Mouse (Mus musculus): ENCODE results near the gene Zfp566.

Gene Zfp566

DNA sequence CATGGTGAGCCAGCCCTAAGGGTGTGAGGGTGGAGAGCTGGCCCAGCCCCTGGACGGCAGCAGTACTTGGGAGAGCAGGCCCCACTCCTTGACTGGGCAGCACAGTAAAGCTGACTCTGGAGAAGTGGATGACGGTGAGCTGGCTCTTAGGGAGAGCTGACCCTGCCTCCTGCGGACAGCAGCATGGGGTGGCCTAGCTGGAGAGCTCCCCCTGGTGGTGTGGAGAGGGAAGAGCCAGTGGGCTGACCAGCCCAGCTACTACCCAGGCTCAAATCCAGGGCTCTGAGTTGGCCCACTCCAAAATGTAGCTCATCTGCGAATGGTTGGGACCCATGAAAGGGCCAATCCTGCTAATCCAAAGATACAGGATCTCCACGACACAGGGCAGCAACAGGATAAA, 25.7 kb downstream of the Zfp566 start:
- in situ Hi-C loops (cut with MboI; ENCODE audit: low pct_unique_long_range_greater_than_20kb in 1 of 2, low sequenced_read_pairs in 2 of 2, unreplicated experiment in 1 of 2) = loop anchor here in 1 of 2 experiments (10.0 kb wide), 2 partner anchors 110 to 210 kb away; partner anchors contain the start of genes Zfp420, Zfp74 and Zfp940

DNA sequence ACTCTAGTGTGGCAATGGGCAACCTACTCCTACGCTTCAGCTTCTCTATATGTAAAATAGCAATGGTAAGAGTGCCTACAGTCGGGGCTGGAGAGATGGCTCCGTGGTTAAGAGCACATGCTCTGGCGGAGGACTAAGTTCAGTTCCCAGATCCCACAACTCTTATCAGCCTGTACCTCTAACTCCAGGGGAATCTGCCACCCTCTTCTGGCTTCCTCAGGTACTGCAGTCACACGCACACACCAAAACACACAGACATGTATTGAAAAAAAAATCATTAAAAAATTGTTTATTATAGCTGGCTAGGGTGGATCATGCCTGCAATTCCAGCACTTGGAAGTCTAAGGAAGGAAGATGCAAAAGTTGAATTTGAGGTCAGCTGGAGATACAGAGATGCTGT, 27.8 kb downstream of the Zfp566 start:
- in situ Hi-C loops (cut with MboI; ENCODE audit: low pct_unique_long_range_greater_than_20kb in 1 of 2, low sequenced_read_pairs in 2 of 2, unreplicated experiment in 1 of 2) = loop anchor here in 1 of 2 experiments (10.0 kb wide), 2 partner anchors 108 to 208 kb away; partner anchors contain the start of genes Zfp420, Zfp74 and Zfp940

DNA sequence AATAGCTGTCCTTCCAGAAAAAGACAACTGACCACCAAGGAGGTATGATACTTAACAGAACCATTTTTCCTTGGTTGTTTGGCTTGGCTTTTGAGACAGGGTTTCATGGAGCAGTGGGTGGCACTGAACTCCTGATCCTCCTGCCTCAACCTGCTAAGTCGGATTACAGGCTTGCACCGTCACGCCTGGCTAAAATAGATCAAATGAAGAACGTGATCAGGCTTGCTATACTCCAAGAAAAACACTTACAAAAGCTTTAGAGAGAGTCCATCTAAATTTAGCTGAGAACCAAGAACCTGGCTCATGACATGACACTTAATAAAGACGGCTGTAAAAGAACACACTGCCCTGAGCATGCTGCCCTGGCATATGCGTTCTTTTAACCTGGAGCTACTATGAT, 30.0 kb downstream of the Zfp566 start:
- in situ Hi-C loops (cut with MboI; ENCODE audit: low pct_unique_long_range_greater_than_20kb in 1 of 2, low sequenced_read_pairs in 2 of 2, unreplicated experiment in 1 of 2) = loop anchor here in 1 of 2 experiments (10.0 kb wide), 2 partner anchors 106 to 206 kb away; partner anchors contain the start of genes Zfp420, Zfp74 and Zfp940

DNA sequence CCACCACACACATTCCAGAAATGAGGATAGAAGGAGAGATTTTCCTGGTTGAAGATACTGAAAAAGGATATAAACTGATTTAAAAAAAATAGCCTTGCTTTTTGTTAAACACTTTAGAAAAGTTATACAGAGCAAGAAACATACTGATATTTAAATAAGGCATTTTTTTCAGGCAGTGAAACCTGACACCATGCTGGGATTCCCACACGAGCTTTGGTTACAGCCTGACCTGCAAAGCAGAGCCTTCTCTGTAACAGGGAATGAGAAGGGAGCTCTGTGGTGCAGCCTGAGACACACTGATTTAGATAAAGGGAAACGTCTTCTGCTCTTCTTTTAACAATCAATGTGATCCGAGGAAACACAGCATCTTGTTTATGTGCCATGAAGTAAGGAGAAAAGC, 36.7 kb downstream of the Zfp566 start:
- in situ Hi-C loops (cut with MboI; ENCODE audit: low pct_unique_long_range_greater_than_20kb in 1 of 2, low sequenced_read_pairs in 2 of 2, unreplicated experiment in 1 of 2) = no loop called here

DNA sequence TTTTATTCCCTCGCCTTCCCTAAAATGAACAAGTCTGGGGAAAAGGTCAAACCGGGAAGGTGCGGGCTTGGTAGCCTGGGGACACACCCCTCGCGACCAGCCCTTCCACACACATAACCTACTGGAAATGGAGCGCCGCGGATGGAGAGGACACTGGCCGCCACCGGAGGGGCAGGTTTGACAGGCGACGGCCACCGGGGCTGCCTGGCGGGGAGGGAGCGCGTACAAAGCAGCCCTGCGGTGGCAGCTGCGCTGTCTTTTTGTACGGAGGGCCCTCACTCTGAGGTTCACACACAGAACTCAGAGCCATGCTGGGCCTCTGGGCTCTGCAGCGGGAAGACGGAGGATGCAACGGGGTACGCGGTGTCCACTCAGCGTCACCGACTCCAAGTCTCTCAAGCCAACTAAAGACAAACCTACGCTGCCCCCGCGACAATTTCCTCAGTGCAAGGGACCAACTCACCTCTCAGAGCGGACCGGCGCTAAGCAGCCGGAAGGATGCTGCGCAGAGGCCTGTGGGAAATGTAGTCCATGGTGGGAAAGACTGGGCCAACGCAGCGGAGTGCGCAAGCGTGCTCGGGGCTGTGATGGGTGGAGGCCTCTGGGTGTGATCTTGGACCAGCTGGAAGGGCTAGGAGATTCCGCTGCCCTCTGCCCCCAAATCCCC, 39.3 kb downstream of the Zfp566 start, which contains the start of gene Zfp14:
Gene Zfp14 (minus strand): TSS at position 499 of the 667 bp plus-strand sequence.
- in situ Hi-C loops (cut with MboI; ENCODE audit: low pct_unique_long_range_greater_than_20kb in 1 of 2, low sequenced_read_pairs in 2 of 2, unreplicated experiment in 1 of 2) = no loop called here

DNA sequence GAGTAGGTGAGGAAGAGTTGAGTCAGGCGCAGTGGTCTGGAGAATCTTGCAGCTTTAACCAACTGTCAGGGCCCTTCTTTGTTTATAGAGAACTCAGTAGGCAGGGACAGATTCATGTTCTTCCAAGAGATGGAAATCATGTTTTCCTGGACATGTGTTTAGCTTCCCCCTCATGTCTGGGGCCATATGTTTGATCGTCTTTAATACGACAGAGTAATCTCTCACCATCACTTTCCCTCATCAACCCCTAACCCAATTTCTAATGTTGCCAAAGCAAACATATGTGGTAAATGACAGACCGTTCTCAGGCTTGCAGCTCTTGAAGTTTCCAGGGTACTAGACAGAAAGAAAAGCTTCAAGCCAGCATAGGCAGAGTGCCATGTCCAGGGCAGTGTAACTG, 42.2 kb downstream of the Zfp566 start:
- in situ Hi-C loops (cut with MboI; ENCODE audit: low pct_unique_long_range_greater_than_20kb in 1 of 2, low sequenced_read_pairs in 2 of 2, unreplicated experiment in 1 of 2) = no loop called here

DNA sequence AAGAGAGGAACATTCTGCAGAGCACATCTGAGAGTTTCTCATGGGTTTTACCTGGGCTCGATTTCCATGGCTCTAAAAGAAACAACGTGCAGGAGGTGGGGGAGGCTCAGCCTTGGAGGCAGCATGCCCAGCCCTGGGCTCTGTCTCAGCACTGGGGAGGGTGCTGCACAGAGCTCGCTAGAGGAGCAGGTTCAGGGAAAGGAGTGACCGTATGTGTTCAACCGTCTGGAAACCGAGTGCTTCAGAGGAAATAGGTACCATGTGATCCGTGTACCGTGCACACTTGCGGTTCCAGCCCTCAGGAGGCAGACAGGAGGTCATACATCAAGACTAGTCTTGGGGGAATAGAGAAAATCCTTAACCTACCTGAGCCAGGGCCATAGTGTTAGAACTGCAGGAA, 46.0 kb downstream of the Zfp566 start:
- in situ Hi-C loops (cut with MboI; ENCODE audit: low pct_unique_long_range_greater_than_20kb in 1 of 2, low sequenced_read_pairs in 2 of 2, unreplicated experiment in 1 of 2) = no loop called here

DNA sequence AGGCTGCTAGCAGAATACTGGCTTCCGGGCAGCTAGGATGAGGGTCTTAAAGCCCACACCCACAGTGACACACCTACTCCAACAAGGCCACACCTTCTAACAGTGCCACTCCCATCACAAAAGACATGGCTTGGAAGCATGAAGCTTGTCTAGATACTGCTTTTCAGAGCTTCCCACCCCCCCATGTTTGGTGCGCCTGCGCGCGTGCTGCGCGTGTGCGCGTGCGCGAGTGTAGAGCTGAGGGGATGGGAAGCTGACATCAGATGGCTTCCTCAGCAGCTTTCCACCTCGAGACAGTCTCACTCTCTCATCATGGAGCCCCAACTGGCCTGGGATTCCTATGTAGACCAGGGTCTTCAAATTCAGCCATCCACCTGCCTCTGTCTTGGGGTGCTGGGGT, 56.0 kb downstream of the Zfp566 start:
- in situ Hi-C loops (cut with MboI; ENCODE audit: low pct_unique_long_range_greater_than_20kb in 1 of 2, low sequenced_read_pairs in 2 of 2, unreplicated experiment in 1 of 2) = no loop called here

DNA sequence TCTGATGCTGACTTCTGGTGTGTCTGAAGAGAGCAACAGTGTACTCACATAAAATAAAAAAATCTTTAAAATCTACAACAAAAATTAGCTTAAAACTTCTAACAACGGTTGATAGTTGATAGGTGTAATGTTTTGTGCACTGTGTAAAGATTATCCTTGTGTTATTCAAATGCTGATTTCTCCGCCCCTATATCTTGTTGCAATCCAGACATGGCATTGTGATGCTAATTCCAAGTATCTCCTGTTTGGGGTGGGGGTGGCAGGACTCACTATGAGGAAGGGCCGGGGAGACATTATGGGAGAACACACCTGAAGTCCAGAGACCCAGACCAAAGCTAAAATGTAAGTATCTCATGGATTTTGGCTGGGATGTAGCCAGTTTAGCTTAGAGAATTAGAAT, 58.9 kb downstream of the Zfp566 start:
- in situ Hi-C loops (cut with MboI; ENCODE audit: low pct_unique_long_range_greater_than_20kb in 1 of 2, low sequenced_read_pairs in 2 of 2, unreplicated experiment in 1 of 2) = no loop called here

DNA sequence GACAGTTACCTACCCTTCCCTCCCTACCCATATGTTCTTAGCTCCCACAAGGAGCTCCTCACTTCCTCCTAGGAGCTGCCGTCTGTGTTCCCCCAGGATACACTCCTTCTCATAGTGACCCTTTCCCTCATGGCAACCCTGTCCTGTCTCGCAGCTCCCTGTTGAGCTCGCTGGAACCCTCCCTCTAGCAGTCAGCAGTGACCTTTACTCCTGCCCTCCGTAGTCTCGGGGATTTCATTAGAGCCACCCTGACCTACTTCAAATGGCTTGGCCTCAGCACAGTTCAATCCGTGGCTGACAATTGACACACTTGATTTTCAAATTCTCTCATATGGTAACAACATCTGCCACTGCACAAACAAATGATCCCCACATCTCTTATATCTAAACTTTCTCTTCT, 59.6 kb downstream of the Zfp566 start:
- in situ Hi-C loops (cut with MboI; ENCODE audit: low pct_unique_long_range_greater_than_20kb in 1 of 2, low sequenced_read_pairs in 2 of 2, unreplicated experiment in 1 of 2) = no loop called here

DNA sequence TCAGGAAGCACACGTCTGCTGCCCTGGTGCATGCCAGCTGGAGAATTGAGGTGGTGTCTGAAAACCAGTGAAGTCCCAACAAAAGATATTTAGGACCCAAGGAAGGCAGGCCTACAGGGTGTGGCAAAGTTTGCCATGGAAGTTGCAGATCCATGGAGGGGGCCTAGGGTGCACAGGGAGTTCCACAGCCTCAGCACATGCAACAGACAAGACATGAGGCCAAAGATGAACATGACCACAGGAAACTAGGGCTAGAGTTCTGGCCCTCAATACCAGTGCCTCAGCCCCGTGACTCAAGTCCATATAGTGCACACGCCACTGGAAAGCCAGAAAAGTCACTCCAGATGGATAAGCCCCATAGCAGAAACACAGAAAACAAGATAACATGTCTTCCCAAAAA, 61.8 kb downstream of the Zfp566 start:
- in situ Hi-C loops (cut with MboI; ENCODE audit: low pct_unique_long_range_greater_than_20kb in 1 of 2, low sequenced_read_pairs in 2 of 2, unreplicated experiment in 1 of 2) = no loop called here
